Mouse (Mus musculus) WW6 (cell line): Measurements from ENCODE around the gene Angpt4.

Source experiments
- DNase-seq: peaks from one replicate; pipeline ENCODE4 v3.0.0-alpha.2; 2013; ENCODE audit warnings: low read depth, low spot score

Gene Angpt4

GRCm38 (mm10) chr2:151981268-151981667 lies 70.3 kb downstream of the Angpt4 start:
- DNase-seq, result no peak

- DNase-seq, result no peak
These were observed 71.5 kb downstream of the Angpt4 start for GRCm38 (mm10) chr2:151982476-151982875.

GRCm38 (mm10) chr2:151984019-151984418 lies 73.0 kb downstream of the Angpt4 start:
- DNase-seq, result no peak

DNA sequence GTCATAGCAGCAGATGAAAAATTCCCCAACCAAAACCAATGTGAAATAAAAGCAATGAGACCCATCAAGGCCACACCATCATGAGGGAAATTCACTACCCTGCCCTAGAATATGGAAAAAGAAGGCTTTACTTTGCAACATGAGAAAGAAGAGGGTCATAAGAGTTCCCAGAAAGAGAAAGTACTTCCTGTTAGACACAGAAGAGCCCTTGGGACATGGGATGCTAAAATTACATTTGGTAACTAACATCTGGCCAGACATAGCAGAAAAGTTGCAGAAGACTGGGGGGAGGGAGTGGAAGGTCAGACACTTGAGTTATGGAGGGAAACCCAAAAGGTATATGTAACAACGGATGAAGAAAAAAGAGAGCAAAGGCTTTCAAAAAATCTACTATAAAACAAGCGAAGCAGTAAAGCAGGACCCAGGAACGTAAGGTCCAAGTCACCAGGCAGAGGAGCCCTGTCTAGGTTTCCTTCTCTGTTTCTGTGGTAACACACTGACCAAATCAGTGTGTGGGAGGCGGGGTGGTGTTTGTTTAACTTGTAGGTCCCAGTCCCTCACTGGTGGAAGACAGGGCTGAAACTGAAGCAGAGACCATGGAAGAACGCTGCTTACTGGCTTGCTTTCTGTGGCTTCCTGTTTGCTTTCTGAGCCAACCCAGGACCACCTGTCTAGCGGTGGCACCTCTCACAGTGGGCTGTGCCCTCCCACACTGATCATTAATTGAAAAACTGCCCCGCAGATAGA lies 74.6 kb downstream of the Angpt4 start:
- DNase-seq, result no peak

DNA sequence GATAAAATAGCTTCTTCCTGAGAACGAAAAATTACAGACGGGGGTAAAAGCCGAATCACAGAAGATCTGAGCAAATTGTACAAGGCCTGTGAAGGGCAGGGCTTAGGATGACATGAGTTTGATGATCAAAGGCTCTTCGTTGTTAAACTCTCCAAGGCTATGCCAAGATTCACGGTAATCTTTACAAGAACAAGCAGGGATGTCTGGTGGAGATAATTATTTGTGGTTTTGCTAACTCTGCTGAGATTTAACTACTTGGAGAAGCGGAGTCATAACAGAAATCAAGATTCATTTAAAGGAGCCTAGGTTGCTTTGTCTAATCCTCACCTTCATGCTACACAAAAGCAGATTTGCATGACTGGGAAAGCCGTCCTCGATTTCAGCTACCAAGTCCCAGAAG lies 75.9 kb downstream of the Angpt4 start:
- DNase-seq, result no peak

- no peak for DNase-seq
These were observed 78.0 kb downstream of the Angpt4 start for GRCm38 (mm10) chr2:151988978-151989377.

GRCm38 (mm10) chr2:151990985-151991394 lies 80.0 kb downstream of the Angpt4 start:
- DNase-seq, result no peak

DNA sequence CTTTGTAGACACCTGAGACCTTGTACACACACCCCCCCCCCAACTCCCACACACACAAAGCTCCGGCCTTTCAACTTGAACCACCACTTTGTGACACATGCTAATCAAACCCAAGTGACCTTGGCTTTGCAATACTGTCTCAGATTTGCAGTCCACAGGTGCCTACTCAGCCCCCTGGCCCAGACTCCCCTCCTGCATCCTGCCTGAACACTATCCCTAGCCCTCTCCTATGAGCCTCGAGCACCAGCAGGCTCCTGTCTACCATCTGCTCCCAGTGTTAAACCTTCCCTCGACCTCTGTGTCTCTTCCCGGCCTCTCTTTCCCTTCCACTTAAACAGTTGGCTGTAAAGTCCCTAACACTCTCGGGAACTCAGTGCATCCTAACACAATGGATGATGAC lies 80.4 kb downstream of the Angpt4 start:
- DNase-seq, result no peak

- no peak for DNase-seq
These were observed 83.5 kb downstream of the Angpt4 start for GRCm38 (mm10) chr2:151994350-151995122.
